Mouse (Mus musculus) cerebellum, adult (tissue): Measurements from ENCODE around the gene Nudt17.
"Not testable (repeated sequence)": the region's sequence is repeated elsewhere in the genome, so short reads cannot be mapped to it uniquely, and the experiment has no call there.

Experiments
- ATAC-seq: cut with Nextera tagmentation; 2 replicates; pipeline ENCODE4 v1.9.2; 2017; ENCODE audit warnings: mild to moderate bottlenecking, moderate library complexity, mixed read lengths; ENCODE audit not compliant: insufficient number of reproducible peaks, low FRiP score, low TSS enrichment

The Nudt17 gene

DNA sequence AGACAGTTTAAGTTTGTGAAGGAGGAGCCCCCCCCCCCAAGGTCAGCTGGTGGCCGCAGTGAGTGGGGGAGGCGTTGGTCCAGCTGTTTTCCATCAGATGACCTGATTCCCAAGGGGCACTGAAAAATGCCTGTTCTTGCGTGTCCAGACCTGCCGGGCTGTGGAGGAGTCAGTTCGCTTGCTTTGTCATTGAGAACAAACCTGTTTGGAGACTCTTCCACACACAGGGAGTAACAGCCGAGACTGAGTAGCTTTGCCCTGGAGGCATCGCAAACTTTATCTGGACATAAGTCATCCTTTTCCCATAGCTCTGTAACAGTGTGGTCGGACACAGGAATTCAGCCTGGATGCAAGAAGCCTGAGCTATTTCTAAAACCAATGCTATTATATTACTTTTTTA lies 33.9 kb downstream of the Nudt17 start:
- ATAC-seq: no peak

DNA sequence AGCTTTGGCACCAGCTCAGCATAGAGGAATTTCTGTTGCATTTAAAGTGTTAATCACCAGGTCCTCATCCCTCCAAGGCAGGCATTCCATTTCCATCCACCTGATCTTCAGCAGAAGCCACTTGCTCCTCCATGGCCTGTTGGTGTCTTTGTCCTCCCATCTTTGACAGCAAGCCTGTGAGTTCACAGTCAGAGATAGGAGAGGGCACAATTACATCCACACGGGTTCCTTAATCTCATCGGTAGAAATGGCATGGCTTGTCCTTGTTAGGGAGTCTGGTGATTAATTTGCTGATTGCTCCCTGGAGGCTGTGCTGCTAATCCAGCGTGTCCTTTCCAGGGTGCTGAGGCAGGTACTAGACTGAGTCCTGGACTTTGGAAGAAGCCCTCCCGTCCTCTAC lies 34.8 kb downstream of the Nudt17 start:
- no peak for ATAC-seq

DNA sequence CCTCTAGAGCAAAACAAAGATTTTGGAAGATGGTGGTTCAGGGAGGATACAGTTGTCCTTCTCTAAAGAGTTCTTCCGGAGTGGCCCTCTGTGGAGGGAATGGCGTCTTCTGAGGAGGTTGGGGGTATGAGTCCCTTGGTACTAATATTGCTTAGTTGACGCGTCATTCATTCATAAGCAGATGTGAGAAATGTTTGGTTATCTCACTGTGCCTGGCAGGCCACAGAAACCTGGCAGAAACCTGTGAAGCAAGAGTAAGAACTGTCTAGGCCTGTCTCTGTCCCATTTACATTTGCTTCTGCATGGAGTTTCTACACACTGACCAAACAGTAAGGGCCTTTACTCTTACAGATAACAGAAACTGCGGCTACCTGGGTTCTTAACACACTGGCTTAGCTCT lies 36.8 kb downstream of the Nudt17 start:
- no peak for ATAC-seq

DNA sequence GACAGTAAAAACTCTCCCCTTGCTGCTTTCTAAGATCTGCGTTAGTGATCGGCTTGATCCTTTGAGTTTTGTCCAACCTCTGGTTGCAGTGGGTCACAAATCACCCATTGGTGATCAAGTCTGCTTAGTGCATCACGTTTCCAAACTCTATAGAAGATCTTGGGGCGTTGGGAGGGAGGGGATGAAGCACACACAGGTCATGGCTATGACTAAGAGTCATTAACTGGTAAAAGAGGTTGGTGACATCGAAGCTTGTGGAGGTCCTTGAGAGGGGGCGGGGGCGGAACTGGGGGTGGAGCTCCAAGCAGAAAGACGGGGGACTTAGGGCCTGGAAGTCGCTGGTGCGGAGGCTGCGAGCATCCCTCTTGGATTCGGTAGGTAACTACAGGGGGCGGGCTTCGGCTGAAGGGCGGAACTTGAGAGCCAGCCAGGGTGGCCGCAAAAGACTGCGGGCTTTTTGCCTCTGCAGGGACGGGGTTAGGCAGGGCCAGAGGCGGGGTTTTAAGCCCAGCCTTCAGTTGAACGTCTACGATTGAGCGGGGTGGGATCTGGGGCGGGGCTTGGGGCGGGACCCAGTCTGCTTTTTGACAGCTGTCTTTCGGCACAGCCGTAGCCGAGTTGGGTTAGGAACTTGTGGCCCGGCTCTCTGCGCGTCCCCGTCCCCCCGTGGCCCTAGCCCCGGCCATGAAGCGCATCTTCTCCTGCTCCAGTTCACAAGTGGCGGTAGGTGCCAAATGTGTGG lies 38.5 kb downstream of the Nudt17 start, which contains the start of gene Ankrd35:
TSS of gene Ankrd35 (plus strand) at position 405 of the 742 bp plus-strand sequence.
- ATAC-seq: peak; percentile 84

DNA sequence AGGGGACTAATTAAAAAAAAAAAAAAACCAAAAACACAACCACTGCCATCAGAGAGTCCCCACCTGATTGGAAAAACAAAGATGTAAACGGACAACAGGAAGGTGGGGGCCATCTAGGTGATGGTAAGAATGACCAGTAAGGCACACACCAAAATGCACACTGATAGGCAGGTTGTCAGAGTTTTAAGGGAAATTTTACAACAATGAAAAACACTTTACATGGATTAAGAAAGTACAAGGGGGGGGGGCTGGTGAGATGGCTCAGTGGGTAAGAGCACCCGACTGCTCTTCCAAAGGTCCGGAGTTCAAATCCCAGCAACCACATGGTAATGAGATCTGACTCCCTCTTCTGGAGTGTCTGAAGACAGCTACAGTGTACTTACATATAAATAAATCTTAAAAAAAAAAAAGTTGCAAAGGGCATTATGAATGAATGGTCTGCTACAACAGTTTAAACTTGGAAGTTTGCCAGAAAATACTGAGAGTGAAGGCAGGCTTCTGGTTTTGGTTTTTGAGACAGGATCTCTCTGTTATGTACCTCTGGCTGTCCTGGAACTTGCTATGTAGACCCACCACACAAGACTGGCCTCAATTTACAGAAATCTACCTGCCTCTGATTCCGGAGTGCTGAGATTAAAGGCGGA lies 39.8 kb downstream of the Nudt17 start:
- ATAC-seq: no peak

DNA sequence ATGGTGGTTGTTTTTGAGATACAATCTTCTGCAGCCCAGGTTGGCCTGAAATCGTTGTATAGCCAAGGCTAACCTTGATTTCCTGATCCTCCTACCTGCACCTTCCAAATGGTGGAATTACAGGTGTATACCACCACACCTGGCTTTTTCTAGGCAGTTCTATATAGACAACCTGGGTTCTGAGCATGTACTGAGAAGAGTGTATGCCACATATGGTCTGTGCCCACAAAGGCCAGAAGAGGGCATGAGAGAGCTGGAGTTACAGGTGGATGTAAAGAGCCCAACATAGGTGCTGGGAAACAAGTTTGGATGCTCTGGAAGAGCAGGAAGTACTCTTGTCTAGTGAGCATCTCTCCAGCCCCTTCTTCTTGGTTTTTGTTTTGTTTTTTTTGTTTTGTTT lies 41.0 kb downstream of the Nudt17 start:
- no peak for ATAC-seq

DNA sequence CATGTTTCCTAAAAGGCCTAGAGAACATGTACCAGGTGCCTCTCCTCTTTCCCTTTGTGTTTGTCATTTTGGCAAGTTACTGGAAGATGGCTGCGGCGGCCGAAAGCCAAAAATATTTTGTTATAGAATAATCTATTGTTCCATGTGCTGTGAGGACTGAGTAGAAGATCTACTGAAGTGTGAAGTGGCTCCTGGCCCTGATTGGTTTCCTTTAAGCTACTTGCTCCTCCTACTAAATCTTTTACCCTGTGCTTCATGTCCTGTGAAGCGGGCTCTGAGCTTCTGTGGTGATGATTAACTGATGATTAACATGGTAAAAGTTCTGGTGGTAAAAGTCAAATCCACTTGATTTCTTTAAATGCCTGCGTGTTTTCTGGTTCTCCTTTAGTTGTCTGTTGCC lies 41.4 kb downstream of the Nudt17 start:
- no peak for ATAC-seq

DNA sequence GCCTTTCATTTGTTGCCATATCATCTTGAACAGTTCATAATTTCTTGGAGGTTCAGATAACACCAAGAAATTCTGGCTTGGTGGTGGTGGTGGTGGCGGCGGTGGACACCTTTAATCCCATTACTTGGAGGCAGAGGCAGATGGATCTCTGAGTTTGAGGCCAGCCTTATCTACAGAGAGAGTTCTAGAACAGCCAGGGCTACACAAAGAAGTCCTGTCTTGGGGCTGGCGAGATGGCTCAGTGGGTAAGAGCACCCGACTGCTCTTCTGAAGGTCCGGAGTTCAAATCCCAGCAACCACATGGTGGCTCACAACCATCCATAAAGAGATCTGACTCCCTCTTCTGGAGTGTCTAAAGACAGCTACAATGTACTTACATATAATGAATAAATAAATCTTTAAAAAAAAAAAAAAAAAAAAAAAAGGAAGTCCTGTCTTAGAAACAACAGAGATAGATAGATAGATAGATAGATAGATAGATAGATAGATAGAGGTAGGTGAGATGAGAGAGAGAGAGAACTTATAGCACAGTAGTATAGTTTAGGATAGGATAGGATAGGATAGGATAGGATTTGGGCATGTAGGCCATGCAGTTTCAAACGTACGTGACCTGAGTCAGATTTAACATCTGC lies 42.5 kb downstream of the Nudt17 start:
- not testable (repeated sequence) for ATAC-seq

DNA sequence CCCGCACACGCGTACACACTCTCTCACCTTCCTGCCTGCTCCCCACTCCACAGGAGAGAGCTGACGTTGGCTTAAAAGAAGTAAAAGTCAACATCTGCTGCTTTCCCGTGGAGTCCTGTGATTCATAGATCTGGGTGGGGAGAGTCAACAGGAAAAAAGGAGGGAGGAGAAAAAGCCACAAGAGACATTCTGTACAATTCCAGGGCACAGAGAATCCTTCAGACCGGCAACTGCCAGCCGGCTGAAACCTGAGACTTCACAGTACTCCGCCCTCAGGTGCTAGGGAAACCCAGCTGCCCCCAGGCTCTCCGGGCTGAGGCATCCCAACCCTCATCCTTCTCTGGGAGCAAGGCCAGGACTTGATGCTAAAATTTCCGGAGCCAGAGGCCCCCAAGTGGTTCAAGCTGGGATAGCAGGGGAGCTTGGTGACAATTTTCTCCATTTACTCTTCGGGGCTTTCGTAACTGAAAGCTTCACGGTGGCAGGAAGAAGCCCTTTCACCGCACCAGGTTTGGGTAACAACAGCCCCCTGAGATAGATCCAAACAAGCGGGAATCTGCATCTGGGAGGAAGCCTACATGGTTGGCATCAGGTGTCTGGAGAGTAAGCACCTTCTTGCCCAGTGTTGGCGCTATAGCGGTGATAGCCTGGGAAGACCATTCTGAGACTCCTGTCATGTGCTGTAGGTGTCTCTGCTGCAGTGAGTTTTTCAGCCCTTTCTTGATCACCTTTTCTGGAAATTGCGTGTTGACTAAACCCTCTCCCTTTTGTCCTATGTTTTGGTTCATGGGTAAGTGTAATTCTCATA lies 44.7 kb downstream of the Nudt17 start:
- ATAC-seq: peak; percentile 77

DNA sequence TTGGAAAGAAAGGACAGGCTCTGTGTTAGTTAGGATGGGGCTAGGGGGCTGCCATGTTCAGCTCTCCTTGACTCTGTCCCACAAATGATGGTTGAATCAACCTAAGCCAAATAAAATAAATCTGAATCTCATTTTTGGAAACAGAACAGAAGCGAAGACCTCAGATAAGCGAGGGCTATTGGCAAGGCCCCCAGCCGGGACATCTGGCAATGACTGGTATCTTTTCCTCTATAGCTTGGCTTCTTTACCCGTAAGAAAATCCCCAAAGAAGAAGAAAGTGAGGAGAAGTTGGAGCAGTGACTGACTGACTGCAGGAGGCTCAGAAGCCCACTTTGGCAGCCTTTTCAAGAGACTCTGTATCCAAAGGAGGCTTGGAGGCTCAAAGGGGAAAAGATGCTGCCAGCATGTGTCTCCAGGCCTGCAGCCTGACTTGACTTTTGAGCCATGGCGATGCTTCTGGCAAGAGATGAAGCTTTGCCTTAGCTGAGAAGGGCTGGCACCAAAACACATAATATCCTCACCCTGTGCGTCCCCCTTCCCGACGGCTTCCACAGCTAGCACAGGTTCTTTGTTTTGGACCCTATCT lies 45.5 kb downstream of the Nudt17 start:
- ATAC-seq: no peak

DNA sequence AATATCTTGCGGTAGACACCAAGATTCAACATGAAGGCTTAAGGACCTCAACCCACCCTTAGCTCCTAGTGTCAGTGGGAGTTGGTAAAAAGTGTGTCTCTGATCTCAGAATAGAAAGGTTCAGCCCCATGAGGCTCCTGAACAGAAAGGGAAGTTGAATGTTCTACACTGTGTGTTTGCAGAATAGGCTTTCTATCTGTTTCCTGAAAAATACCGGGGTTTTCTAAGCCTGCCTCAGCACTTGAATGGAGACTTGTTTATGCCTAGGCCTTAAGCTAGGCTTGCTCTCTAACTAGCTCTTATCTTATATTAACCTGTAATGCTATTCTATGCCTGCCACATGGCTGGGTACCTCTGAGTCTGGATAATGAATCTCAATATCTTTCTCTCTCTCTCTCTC lies 47.5 kb downstream of the Nudt17 start:
- no peak for ATAC-seq
